Mouse (Mus musculus): Measurements from ENCODE around the gene Galnt6.

DNA sequence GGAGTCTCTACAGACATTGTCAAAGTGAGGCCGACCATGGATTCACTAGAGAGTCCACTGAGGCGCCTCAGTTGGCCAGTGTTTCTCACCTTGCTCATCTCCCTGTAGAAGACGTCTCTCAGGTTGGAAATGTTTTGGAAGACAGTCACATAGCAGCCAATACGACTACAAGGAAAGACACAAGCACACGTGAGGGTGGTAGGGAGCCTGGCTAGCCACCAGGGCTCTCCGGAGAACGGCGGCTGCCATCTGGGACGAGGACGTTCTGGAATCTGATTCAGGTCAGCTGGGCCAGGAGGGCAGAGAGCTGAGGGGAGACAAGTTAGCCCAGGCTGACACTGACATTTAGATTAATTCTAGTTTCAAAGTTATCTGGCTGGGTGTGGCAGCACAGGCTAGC lies 79.1 kb downstream of the Galnt6 start:
- no peak for TF ChIP-seq CTCF (IDR thresholded peaks at IDR 0.05)
- TF ChIP-seq EP300 (IDR thresholded peaks at IDR 0.05), result no peak
